Mouse (Mus musculus): ENCODE data around the gene Agxt.

- TF ChIP-seq MAFK (IDR thresholded peaks at IDR 0.05; ENCODE audit: insufficient read depth, low read depth, low read length) (no peak), HCFC1 (IDR thresholded peaks at IDR 0.05; ENCODE audit: borderline replicate concordance, insufficient read depth, low read length) (no peak), ZNF384 (IDR thresholded peaks at IDR 0.05; ENCODE audit: low read depth, low read length) (no peak)
Observed at GRCm38 (mm10) chr1:93139713-93140112, 4.7 kb downstream of the Agxt start.
